Mouse (Mus musculus): Measurements from ENCODE around the gene Nfyb. TPM values are rescaled to one million over a fixed set of nuclear protein-coding genes. Genes with fewer than 3 reads are reported as not detected.

Gene Nfyb
- polyA plus RNA-seq, 1 experiment from 2014 or later: 77.3 TPM

DNA sequence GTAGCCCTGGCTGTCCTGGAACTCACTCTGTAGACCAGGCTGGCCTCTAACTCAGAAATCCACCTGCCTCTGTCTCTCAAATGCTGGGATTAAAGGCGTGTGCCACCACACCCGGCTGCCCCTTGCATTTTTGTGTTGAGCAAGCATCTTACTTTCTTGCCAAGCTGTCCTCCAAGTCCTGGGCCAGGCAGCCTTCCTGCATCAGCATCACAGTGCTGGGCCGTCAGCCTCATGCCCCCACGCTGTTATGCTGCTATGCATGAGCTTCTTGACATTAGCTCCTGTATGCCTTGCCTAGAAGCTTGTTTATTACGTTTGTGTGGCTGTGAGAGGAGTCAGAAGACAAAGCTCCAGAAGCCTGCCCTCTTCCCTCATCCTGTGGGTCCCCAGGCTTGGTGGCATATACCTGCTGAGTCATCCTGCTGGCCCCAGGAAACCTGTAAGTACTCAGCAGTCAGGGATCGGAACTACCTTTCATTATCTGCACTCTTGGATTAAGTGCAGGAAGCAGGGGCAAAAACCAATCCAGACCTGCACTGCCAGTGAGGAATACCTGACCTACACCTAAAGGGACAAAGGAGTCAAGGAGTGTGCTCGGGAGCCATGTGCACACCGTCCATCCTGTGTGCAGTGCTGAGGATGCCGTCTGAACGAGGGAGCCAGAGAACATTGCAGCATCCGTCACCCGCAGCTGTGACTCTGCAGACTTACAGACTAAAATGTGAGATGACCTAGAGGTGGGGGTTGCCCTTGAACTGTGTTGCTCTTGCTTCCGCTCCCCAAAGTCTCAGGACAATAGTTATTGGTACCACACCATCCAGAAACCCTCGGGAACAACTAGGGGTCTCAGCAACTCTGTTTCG lies 16.7 kb downstream of the Nfyb start:
- Histone ChIP-seq H3K4me3 (ENCODE audit: low read depth, low read length) (no peak overlapping the region), H3K27ac (ENCODE audit: low read depth, low read length) (no peak overlapping the region), H3K27me3 (ENCODE audit: control insufficient read depth, insufficient read depth, low read length) (no peaks in the 10 kb centered on the region), H3K4me2 (ENCODE audit: low read depth, low read length, severe bottlenecking) (no peak overlapping the region), H3K4me1 (replicated peaks; ENCODE audit: control insufficient read depth, insufficient read depth, low read length) (no peaks in the 10 kb centered on the region), H3K9me3 (ENCODE audit: control insufficient read depth, low read length) (no peaks in the 10 kb centered on the region), H3K36me3 (ENCODE audit: control insufficient read depth, insufficient read depth, low read length) (peaks cover 24% of the 10 kb centered on the region; the same call in 1 of the 2 replicates), H3K9ac (ENCODE audit: low read length) (no peak overlapping the region)
- DNase-seq (ENCODE audit: low spot score): no peak
- ATAC-seq (replicated peaks; ENCODE audit: low FRiP score): no peak
- WGBS: 90% methylated on average over 15 of the region's 15 CpGs

DNA sequence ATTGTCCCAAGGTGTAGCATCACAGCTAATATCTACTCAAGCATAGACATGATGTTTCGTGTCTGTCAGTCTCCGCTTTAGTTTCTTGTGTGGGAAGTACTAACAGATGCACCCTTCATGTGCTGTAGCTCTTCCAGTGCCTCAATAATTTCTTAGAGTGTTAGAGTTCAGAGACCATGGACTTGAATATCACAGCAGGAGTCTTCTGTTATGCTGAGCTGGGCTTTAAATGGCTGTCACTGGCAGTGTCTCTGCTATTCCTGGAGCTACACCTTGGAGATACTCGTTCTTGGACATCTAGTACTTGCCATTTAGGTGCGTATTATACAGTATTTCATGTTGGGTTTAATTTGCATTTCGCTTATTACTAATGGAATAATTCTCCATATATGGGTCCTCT lies 18.6 kb downstream of the Nfyb start:
- Histone ChIP-seq H3K27me3 (ENCODE audit: control insufficient read depth, insufficient read depth, low read length) (no peaks in the 10 kb centered on the region), H3K27ac (ENCODE audit: low read depth, low read length) (no peak overlapping the region), H3K4me3 (ENCODE audit: low read depth, low read length) (no peak overlapping the region), H3K4me2 (ENCODE audit: low read depth, low read length, severe bottlenecking) (no peak overlapping the region), H3K36me3 (ENCODE audit: control insufficient read depth, insufficient read depth, low read length) (peaks cover 10% of the 10 kb centered on the region; the same call in 1 of the 2 replicates), H3K4me1 (replicated peaks; ENCODE audit: control insufficient read depth, insufficient read depth, low read length) (no peaks in the 10 kb centered on the region), H3K9me3 (ENCODE audit: control insufficient read depth, low read length) (no peaks in the 10 kb centered on the region), H3K9ac (ENCODE audit: low read length) (no peak overlapping the region)
- ATAC-seq (replicated peaks; ENCODE audit: low FRiP score) (no peak), DNase-seq (ENCODE audit: low spot score) (no peak)
- 94% methylated on average over 5 of the region's 5 CpGs for WGBS

DNA sequence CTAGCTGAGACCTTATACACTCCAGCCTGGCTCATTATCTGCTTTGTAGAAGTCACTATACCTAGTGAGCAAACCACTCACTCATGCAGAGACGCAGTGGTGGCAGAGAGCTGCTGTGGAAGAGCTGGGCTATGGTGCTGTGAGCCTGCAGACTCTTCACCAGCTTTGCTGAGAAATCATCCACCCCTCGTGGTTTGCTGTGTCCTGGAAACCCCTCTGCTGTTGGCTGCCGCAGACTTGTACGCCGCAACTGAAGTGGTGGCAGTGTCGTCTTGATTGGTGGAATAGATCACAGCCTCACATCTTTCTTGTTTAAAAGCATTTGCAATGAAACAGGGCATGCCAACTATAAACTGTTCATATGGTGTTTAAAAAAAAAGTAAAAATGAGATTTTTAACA lies 19.6 kb downstream of the Nfyb start:
- DNase-seq (ENCODE audit: low spot score): no peak
- no peaks in the 10 kb centered on the region for H3K27me3 ChIP-seq (ENCODE audit: control insufficient read depth, insufficient read depth, low read length)
- H3K36me3 ChIP-seq (ENCODE audit: control insufficient read depth, insufficient read depth, low read length): peaks cover 7% of the 10 kb centered on the region; the same call in 1 of the 2 replicates

DNA sequence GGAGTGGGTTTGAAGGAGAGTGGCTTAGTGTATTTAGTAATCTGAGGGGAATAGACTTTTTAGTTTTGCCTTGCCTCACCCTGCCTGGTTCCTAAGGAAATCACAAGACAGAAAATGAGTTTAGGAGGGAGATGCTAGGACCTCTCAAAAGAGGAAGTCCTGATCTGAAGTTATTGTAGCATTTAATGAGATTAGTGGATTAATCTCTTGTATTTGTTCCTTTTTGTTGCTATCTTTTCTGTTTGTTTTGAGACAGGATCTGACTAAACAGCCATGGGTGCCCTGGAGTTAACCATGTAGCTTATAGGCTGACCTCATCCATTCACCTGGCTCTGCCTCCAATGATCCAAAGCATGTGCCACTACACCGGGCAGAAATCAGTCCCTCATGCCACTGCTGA lies 21.4 kb downstream of the Nfyb start:
- no peaks in the 10 kb centered on the region for H3K4me1 ChIP-seq (replicated peaks; ENCODE audit: control insufficient read depth, insufficient read depth, low read length)
- no peak overlapping the region for H3K4me3 ChIP-seq (ENCODE audit: low read depth, low read length)
- 75% methylated on average over 1 of the region's 1 CpGs for WGBS
- H3K4me2 ChIP-seq (ENCODE audit: low read depth, low read length, severe bottlenecking): no peak overlapping the region
- no peak overlapping the region for H3K9ac ChIP-seq (ENCODE audit: low read length)
- no peaks in the 10 kb centered on the region for H3K9me3 ChIP-seq (ENCODE audit: control insufficient read depth, low read length)
- ATAC-seq (replicated peaks; ENCODE audit: low FRiP score) (no peak), DNase-seq (ENCODE audit: low spot score) (no peak)
- H3K27me3 ChIP-seq (ENCODE audit: control insufficient read depth, insufficient read depth, low read length): no peaks in the 10 kb centered on the region
- H3K36me3 ChIP-seq (ENCODE audit: control insufficient read depth, insufficient read depth, low read length): no peaks in the 10 kb centered on the region; the same call in 1 of the 2 replicates
- no peak overlapping the region for H3K27ac ChIP-seq (ENCODE audit: low read depth, low read length)

More for the DNA sequence above, 19.6 kb downstream of the Nfyb start:
- no peaks in the 10 kb centered on the region for H3K4me1 ChIP-seq (replicated peaks; ENCODE audit: control insufficient read depth, insufficient read depth, low read length)
- H3K27ac ChIP-seq (ENCODE audit: low read depth, low read length): no peak overlapping the region
- no peak overlapping the region for H3K4me2 ChIP-seq (ENCODE audit: low read depth, low read length, severe bottlenecking)
- ATAC-seq (replicated peaks; ENCODE audit: low FRiP score): no peak
- no peak overlapping the region for H3K4me3 ChIP-seq (ENCODE audit: low read depth, low read length)
- WGBS: 91% methylated on average over 6 of the region's 6 CpGs
- H3K9ac ChIP-seq (ENCODE audit: low read length): no peak overlapping the region
- H3K9me3 ChIP-seq (ENCODE audit: control insufficient read depth, low read length): no peaks in the 10 kb centered on the region

DNA sequence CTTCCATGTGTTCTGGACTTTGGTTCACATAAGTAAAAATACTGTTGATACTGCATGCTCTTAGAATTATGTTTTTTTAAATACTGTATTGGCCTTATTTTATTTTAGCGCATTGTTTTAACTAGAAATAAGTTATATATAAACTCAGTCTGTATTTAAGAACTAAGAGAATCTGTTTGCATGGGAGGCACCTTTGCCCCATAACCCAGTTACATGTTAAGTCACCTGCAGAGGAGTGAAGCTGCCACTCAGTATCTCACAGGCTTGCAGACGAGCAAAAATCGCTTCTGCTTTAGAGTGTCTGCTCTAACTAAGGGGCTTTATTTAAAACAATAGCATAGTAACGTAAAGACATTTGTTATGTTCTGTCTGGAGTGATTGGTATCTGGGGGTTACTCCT lies 22.1 kb downstream of the Nfyb start:
- no peaks in the 10 kb centered on the region; the same call in 1 of the 2 replicates for H3K36me3 ChIP-seq (ENCODE audit: control insufficient read depth, insufficient read depth, low read length)
- 86% methylated on average over 4 of the region's 4 CpGs for WGBS
- no peak overlapping the region for H3K4me2 ChIP-seq (ENCODE audit: low read depth, low read length, severe bottlenecking)
- ATAC-seq (replicated peaks; ENCODE audit: low FRiP score) (no peak), DNase-seq (ENCODE audit: low spot score) (no peak)
- H3K27ac ChIP-seq (ENCODE audit: low read depth, low read length): no peak overlapping the region
- H3K4me1 ChIP-seq (replicated peaks; ENCODE audit: control insufficient read depth, insufficient read depth, low read length): no peaks in the 10 kb centered on the region
- H3K4me3 ChIP-seq (ENCODE audit: low read depth, low read length): no peak overlapping the region
- no peak overlapping the region for H3K9ac ChIP-seq (ENCODE audit: low read length)
- no peaks in the 10 kb centered on the region for H3K9me3 ChIP-seq (ENCODE audit: control insufficient read depth, low read length)
- H3K27me3 ChIP-seq (ENCODE audit: control insufficient read depth, insufficient read depth, low read length): no peaks in the 10 kb centered on the region

DNA sequence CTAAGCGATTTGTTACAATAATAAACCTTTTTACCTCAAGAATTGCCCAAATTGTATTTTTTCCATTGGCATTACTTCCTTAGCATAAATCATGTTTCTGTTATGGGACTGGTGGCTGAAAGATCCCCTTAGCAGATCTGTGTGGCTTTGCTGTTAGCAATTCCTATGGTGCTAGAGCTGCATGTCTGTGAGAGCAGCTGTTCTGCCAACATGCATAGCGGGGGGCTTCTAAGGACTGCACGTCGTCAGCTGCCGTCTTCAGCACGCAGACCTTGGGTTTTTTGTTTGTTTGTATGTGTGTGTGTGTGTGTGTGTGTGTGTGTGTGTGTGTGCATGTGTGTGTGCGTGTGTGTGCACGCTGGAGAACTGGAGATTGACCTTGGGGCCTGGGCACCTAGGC lies 22.6 kb downstream of the Nfyb start:
- Histone ChIP-seq H3K4me3 (ENCODE audit: low read depth, low read length) (no peak overlapping the region), H3K27ac (ENCODE audit: low read depth, low read length) (no peak overlapping the region), H3K4me1 (replicated peaks; ENCODE audit: control insufficient read depth, insufficient read depth, low read length) (no peaks in the 10 kb centered on the region), H3K27me3 (ENCODE audit: control insufficient read depth, insufficient read depth, low read length) (no peaks in the 10 kb centered on the region), H3K36me3 (ENCODE audit: control insufficient read depth, insufficient read depth, low read length) (no peaks in the 10 kb centered on the region; the same call in 1 of the 2 replicates), H3K9ac (ENCODE audit: low read length) (no peak overlapping the region), H3K9me3 (ENCODE audit: control insufficient read depth, low read length) (no peaks in the 10 kb centered on the region), H3K4me2 (ENCODE audit: low read depth, low read length, severe bottlenecking) (no peak overlapping the region)
- no peak for DNase-seq (ENCODE audit: low spot score)
- no peak for ATAC-seq (replicated peaks; ENCODE audit: low FRiP score)
- WGBS: 90% methylated on average over 8 of the region's 8 CpGs

DNA sequence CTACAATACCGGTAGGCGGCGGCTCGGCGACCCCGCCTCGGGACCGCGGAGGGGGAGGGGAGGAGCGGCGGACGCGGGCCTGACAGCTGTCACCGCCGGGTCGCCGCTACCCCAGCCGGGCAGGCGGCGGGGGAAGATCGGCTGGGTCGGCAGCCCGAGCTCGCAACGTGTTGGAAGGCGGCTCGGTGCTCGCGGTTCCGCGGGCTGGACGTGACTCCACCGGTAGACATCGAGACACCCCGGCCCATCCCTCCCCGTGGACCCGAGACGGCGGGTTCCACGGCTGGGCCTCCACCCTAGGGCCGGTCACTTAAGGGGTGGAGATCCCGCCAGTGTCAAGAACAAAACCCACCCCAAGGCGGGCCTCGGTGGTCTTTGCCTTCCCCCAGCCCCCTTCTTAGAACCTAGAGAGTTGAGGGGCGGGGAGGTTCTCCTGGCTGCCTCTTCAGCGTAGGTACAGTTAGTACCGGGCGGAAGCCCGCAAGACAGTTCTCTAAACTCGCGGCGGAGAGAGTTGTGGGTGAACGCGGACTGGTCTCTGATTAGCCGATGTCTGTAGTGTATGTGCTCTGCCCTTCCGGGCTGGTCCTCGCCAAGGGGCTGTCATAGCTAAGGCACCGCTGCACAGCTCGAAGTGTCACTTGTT lies 64.5 kb downstream of the Nfyb start:
- Histone ChIP-seq H3K4me1 (replicated peaks; ENCODE audit: control insufficient read depth, insufficient read depth, low read length) (peaks cover 3% of the 10 kb centered on the region; the same call in 1 of the 2 replicates), H3K9me3 (ENCODE audit: control insufficient read depth, low read length) (no peaks in the 10 kb centered on the region), H3K36me3 (ENCODE audit: control insufficient read depth, insufficient read depth, low read length) (no peaks in the 10 kb centered on the region), H3K27me3 (ENCODE audit: control insufficient read depth, insufficient read depth, low read length) (no peaks in the 10 kb centered on the region), H3K4me2 (ENCODE audit: low read depth, low read length, severe bottlenecking) (peak overlapping the region; percentile 88), H3K4me3 (ENCODE audit: low read depth, low read length) (peak overlapping the region; percentile 86), H3K27ac (ENCODE audit: low read depth, low read length) (peak overlapping the region; percentile 62; the same call in 1 of the 2 replicates), H3K9ac (ENCODE audit: low read length) (peak overlapping the region; percentile 68)
- 1% methylated on average over 56 of the region's 59 CpGs for WGBS
- ATAC-seq (replicated peaks; ENCODE audit: low FRiP score) (peak; percentile 86), DNase-seq (ENCODE audit: low spot score) (peak; percentile 61)

DNA sequence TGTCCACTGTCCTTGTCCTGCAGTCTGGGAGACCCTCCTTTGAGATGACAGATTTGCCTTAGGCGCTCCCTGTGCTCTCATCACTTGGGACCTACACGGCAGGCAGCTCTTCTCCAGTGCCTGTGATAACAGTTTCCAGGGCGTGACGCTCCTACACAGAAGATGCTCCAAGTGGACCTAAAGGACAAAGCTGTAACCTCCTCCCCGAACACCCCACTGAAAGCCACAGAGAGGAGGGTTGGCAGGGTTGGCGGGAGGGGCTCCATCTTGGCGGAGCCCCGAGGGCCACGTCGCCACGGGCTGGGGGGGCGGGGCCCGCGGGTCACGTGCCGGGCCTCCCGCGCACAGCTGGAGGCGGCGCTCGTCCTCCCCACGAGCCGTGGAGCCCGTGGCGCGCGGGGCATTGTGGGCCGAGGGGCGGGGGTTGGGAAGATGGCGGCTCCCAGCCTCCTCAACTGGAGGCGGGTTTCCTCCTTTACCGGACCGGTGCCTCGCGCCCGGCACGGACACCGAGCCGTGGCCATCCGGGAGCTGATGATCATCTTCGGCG lies 65.2 kb downstream of the Nfyb start:
- Histone ChIP-seq H3K4me3 (ENCODE audit: low read depth, low read length) (peak overlapping the region; percentile 86), H3K27ac (ENCODE audit: low read depth, low read length) (peak overlapping the region; percentile 62; the same call in 1 of the 2 replicates), H3K4me2 (ENCODE audit: low read depth, low read length, severe bottlenecking) (peak overlapping the region; percentile 88), H3K4me1 (replicated peaks; ENCODE audit: control insufficient read depth, insufficient read depth, low read length) (peaks cover 3% of the 10 kb centered on the region; the same call in 1 of the 2 replicates), H3K36me3 (ENCODE audit: control insufficient read depth, insufficient read depth, low read length) (no peaks in the 10 kb centered on the region), H3K9ac (ENCODE audit: low read length) (peak overlapping the region; percentile 68), H3K9me3 (ENCODE audit: control insufficient read depth, low read length) (no peaks in the 10 kb centered on the region), H3K27me3 (ENCODE audit: control insufficient read depth, insufficient read depth, low read length) (no peaks in the 10 kb centered on the region)
- WGBS: under 1% methylated on average over 41 of the region's 42 CpGs
- DNase-seq (ENCODE audit: low spot score) (peak; percentile 94), ATAC-seq (replicated peaks; ENCODE audit: low FRiP score) (peak; percentile 95)
